Mouse (Mus musculus) leukemia stem cell, adult 10-12 weeks (primary cell): ENCODE results near the gene Igfbp7. TPM values are rescaled to one million over a fixed set of nuclear protein-coding genes. Genes with fewer than 3 reads are reported as not detected.

Experiments
- polyA plus RNA-seq: library from polyadenylated mRNA; stranded (reverse); fragments of >175 nt; gene quantifications from 2 replicates; pipeline ENCODE4 v1.2.3, GENCODE M21; 2012; ENCODE audit warnings: low replicate concordance

The Igfbp7 gene
- polyA plus RNA-seq = 114 and 292 TPM in 2 replicates

DNA sequence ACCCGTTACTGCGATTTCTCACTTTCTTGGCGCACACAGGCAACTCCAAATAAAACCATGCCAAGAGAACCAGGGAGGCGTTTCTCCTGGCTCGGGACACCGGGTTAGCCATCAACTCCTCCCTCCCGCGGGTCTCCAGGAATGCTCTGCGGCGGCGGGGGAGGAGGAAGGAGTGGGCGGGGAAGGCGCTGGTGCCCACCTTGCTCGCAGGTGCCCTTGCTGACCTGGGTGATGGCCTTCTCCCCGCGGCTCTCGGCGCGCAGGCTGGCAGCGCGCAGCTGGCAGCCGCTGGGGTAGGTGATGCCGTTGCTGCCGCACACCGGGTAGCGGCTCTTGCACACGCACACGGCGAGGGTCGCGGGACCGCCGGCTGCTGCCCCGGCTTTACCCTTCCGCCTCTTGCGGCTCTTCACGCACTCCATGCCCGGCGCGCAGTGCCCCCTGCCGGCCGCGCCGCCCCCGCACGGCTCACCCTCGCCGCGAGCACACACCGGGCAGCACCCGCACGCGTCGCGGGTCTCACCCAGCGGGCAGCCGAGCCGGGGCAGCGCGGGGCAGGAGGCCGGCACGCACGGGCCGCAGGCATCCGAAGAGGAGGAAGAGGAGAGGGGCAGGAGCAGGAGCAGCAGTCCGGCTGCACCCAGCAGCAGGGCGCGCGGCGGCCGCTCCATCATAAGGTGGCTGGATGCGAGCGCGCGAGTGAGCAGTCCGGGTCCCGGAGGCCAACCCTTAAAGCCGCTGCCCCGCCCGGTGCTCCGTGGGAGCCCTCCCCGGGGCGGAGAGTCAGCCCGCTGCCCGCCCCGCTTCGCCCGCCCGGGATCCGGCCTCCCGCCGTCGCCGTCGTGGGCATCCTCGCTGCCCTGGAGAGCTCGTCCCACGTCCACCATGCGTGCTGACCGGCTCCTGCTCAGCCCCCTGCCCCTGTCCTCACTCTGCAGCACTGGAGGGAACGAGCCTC is at the start of gene Igfbp7:
Gene Igfbp7, minus strand, starts transcription at position 701 of the 958 bp plus-strand sequence.

GRCm38 (mm10) chr5:77309924-77310772 is 97.7 kb downstream of the Igfbp7 start, which contains the start of the genes Noa1 and Polr2b:
TSS of gene Noa1 (minus strand) at chr5:77310084.
TSS of gene Polr2b (plus strand) at chr5:77310147.

Other genes with a start within 250 kb of the Igfbp7 start
- gene Spink2, start 196.6 kb downstream of the Igfbp7 start, polyA plus RNA-seq = not detected in 2 replicates
- 8.7 and 9.1 TPM in 2 replicates for gene Rest, start 142.6 kb downstream of the Igfbp7 start, polyA plus RNA-seq
- gene Noa1, start 98.0 kb downstream of the Igfbp7 start, polyA plus RNA-seq = 31.7 and 62.3 TPM in 2 replicates
- 1.7 and 4.7 TPM in 2 replicates for gene Polr2b, start 97.9 kb downstream of the Igfbp7 start, polyA plus RNA-seq